Mouse (Mus musculus) liver, embryonic 15.5 days (tissue): ENCODE results near the gene Tctex1d4. TPM values are rescaled to one million over a fixed set of nuclear protein-coding genes. Genes with fewer than 3 reads are reported as not detected.

Experiments
- ATAC-seq: fragments of 200-750 bp; cut with Nextera tagmentation; 2 replicates; pipeline ENCODE4 v1.8.0; 2017; ENCODE audit warnings: moderate number of reproducible peaks, mild to moderate bottlenecking, moderate library complexity; ENCODE audit not compliant: insufficient read depth
- H3K27ac ChIP-seq: fragments of 300-500 bp; sonication (generic); replicated peaks from 2 replicates; pipeline ENCODE4 v1.5.1; 2015; ENCODE audit warnings: mild to moderate bottlenecking, inconsistent platforms
- H3K27me3 ChIP-seq: fragments of 300-500 bp; sonication (generic); 2 replicates; pipeline ENCODE4 v1.6.1; 2015; ENCODE audit warnings: mild to moderate bottlenecking, inconsistent platforms
- H3K36me3 ChIP-seq: fragments of 300-500 bp; sonication (generic); replicated peaks from 2 replicates; pipeline ENCODE4 v1.6.1; 2015; ENCODE audit warnings: moderate library complexity, mild to moderate bottlenecking, inconsistent platforms
- H3K4me1 ChIP-seq: fragments of 300-500 bp; sonication (generic); replicated peaks from 2 replicates; pipeline ENCODE4 v1.6.1; 2015; ENCODE audit warnings: inconsistent platforms
- H3K4me2 ChIP-seq: fragments of 300-500 bp; sonication (generic); 2 replicates; pipeline ENCODE4 v1.6.1; 2015; ENCODE audit warnings: moderate library complexity, mild to moderate bottlenecking, inconsistent platforms
- H3K4me3 ChIP-seq: fragments of 300-500 bp; sonication (generic); replicated peaks from 2 replicates; pipeline ENCODE4 v1.5.1; 2015; ENCODE audit warnings: mild to moderate bottlenecking, inconsistent platforms
- H3K9ac ChIP-seq: fragments of 300-500 bp; sonication (generic); 2 replicates; pipeline ENCODE4 v1.6.1; 2015; ENCODE audit warnings: moderate library complexity, mild to moderate bottlenecking, inconsistent platforms
- H3K9me3 ChIP-seq: fragments of 300-500 bp; sonication (generic); replicated peaks from 2 replicates; pipeline ENCODE4 v1.6.1; 2016; ENCODE audit warnings: inconsistent platforms
- WGBS: fragments of 180-500 bp; shearing (Covaris S2); methylation state at CpG from one replicate; pipeline ENCODE4 v1.1.7; 2015; ENCODE audit warnings: mixed read lengths; ENCODE audit not compliant: insufficient replicate concordance; 5-methylcytosine and 5-hydroxymethylcytosine counted together
- polyA plus RNA-seq: library from polyadenylated mRNA; unstranded; fragments of >200 nt; fragmentation: Nextera tagmentation; extraction: Ambion mirVana; gene quantifications from 2 replicates; pipeline ENCODE4 v1.2.1, GENCODE M21; 2015

The Tctex1d4 gene
- polyA plus RNA-seq, 1 experiment from 2014 or later: 0.12 TPM

GRCm38 (mm10) chr4:117130790-117131189, 4.2 kb downstream of the Tctex1d4 start:
- Histone ChIP-seq H3K36me3 (peaks cover 15% of the 10 kb centered on the region; the same call in 1 of the 2 replicates), H3K27ac (no peak overlapping the region), H3K4me2 (no peak overlapping the region), H3K4me1 (peaks cover 51% of the 10 kb centered on the region), H3K27me3 (peaks cover 30% of the 10 kb centered on the region), H3K9ac (no peak overlapping the region), H3K4me3 (no peak overlapping the region), H3K9me3 (no peaks in the 10 kb centered on the region)
- WGBS: 77% methylated on average over 6 of the region's 6 CpGs
- no peak for ATAC-seq

DNA sequence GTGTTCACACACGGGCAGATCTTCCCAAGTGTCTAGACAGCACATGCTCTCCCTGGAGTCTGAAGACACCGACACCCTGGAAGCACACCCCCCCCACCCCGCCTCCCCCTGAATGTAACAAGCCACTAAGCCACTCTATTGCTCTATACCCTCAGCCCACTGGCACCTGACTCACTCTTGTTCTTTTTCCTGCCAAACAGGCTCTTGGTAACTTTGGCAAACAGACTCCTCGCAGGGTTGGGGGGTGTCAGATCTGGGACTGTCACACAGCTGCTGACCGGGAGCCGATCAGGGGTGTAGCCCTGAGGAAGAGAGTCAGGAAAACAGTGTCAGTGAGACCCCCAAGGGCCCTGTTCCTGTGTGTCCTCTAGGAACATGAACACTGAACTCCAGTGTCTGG, 4.6 kb downstream of the Tctex1d4 start:
- 74% methylated on average over 6 of the region's 6 CpGs for WGBS

GRCm38 (mm10) chr4:117131890-117132793, 5.5 kb downstream of the Tctex1d4 start:
- H3K4me2 ChIP-seq: peak overlapping the region; percentile 98
- H3K9me3 ChIP-seq: no peaks in the 10 kb centered on the region
- ATAC-seq: no peak
- no peak overlapping the region for H3K9ac ChIP-seq
- H3K27me3 ChIP-seq: peaks cover 30% of the 10 kb centered on the region
- no peak overlapping the region for H3K27ac ChIP-seq
- H3K4me3 ChIP-seq: peak overlapping the region; percentile 80
- 40% methylated on average over 7 of the region's 7 CpGs for WGBS
- peaks cover 48% of the 10 kb centered on the region for H3K4me1 ChIP-seq
- H3K36me3 ChIP-seq: peaks cover 15% of the 10 kb centered on the region; the same call in 1 of the 2 replicates

More for the DNA sequence above, 4.6 kb downstream of the Tctex1d4 start:
- Histone ChIP-seq H3K4me1 (peaks cover 52% of the 10 kb centered on the region), H3K27ac (no peak overlapping the region), H3K4me2 (no peak overlapping the region), H3K36me3 (peaks cover 15% of the 10 kb centered on the region; the same call in 1 of the 2 replicates), H3K27me3 (peaks cover 30% of the 10 kb centered on the region), H3K9me3 (no peaks in the 10 kb centered on the region), H3K4me3 (no peak overlapping the region), H3K9ac (no peak overlapping the region)
- ATAC-seq: no peak

GRCm38 (mm10) chr4:117132794-117133143, 6.2 kb downstream of the Tctex1d4 start:
- Histone ChIP-seq H3K9me3 (no peaks in the 10 kb centered on the region), H3K4me3 (peak overlapping the region; percentile 80), H3K9ac (peak overlapping the region; percentile 76; the same call in 1 of the 2 replicates), H3K4me2 (peak overlapping the region; percentile 98), H3K27me3 (peaks cover 30% of the 10 kb centered on the region), H3K27ac (no peak overlapping the region), H3K4me1 (peaks cover 47% of the 10 kb centered on the region), H3K36me3 (peaks cover 15% of the 10 kb centered on the region; the same call in 1 of the 2 replicates)
- no peak for ATAC-seq
- 20% methylated on average over 11 of the region's 11 CpGs for WGBS

- H3K36me3 ChIP-seq: peaks cover 10% of the 10 kb centered on the region; the same call in 1 of the 2 replicates
- peak overlapping the region; percentile 80 for H3K4me3 ChIP-seq
- under 1% methylated on average over 42 of the region's 42 CpGs for WGBS
- no peak overlapping the region for H3K27ac ChIP-seq
- H3K4me2 ChIP-seq: peak overlapping the region; percentile 98
- no peaks in the 10 kb centered on the region for H3K9me3 ChIP-seq
- peak overlapping the region; percentile 76 for H3K9ac ChIP-seq
- peaks cover 47% of the 10 kb centered on the region for H3K4me1 ChIP-seq
- peaks cover 30% of the 10 kb centered on the region for H3K27me3 ChIP-seq
- peak; percentile 2; the same call in 1 of the 2 replicates for ATAC-seq
Observed at GRCm38 (mm10) chr4:117133366-117133796, 6.8 kb downstream of the Tctex1d4 start.

DNA sequence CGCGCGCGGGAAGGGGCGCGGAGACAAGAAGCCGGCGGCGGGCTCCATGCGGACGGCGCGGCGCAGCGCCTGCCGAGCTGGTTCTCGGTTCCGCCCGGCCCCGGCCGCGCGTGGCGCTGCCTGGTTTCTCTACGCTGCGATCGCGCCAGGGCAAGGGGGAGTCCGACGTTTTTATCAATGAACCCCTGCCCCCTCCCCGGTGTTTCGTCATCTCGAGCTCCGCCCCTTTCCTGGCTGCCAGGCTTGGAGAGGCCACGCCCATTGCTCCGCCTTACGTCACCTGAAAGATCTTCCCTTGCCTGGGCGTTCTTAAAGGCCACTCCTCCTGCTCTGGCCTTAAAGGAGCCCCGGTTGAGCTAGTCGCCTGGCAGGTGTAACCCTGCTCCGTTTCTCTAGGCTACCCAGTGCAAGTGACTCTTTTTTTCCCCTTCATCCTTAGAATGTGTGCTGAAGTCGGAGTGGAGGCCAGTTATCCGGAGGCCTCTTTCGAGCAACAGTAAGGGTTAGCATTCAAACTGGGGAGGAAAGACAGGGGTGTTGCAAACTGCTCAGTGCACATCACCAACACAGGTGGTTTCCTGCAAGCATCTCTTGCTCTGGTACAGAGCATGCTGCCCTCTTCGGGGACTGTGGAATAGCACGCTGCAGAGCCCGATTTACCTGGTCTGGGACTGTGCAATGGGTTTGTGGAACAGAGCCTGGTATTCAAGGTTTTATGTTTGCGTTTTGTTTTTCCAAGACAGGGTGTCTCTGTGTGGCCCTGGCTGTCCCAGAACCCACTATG, 7.4 kb downstream of the Tctex1d4 start, which contains the start of gene Plk3:
Plk3 (minus strand) TSS at position 147 of the 784 bp plus-strand sequence.
- Histone ChIP-seq H3K4me2 (peak within 1 kb of the TSS; percentile 98), H3K36me3 (0 out of 2 replicates have a peak, but pooled peaks cover 4% of the 10 kb centered on the region), H3K4me3 (peak within 1 kb of the TSS; percentile 80), H3K4me1 (peaks cover 50% of the 10 kb centered on the region), H3K27ac (peak within 1 kb of the TSS; percentile 79), H3K9me3 (no peaks in the 10 kb centered on the region), H3K27me3 (peaks cover 30% of the 10 kb centered on the region), H3K9ac (peak within 1 kb of the TSS; percentile 76)
- ATAC-seq: peak; percentile 71
- 2% methylated on average over 48 of the region's 48 CpGs for WGBS

- Histone ChIP-seq H3K4me2 (peak overlapping the region; percentile 98), H3K27ac (peak overlapping the region; percentile 79), H3K9ac (no peak overlapping the region), H3K4me3 (peak overlapping the region; percentile 80; the same call in 1 of the 2 replicates), H3K36me3 (0 out of 2 replicates have a peak, but pooled peaks cover 4% of the 10 kb centered on the region), H3K27me3 (peaks cover 30% of the 10 kb centered on the region), H3K4me1 (peaks cover 52% of the 10 kb centered on the region), H3K9me3 (no peaks in the 10 kb centered on the region)
- no peak for ATAC-seq
- WGBS: 25% methylated on average over 2 of the region's 2 CpGs
Observed at GRCm38 (mm10) chr4:117134601-117134995, 8.0 kb downstream of the Tctex1d4 start.

DNA sequence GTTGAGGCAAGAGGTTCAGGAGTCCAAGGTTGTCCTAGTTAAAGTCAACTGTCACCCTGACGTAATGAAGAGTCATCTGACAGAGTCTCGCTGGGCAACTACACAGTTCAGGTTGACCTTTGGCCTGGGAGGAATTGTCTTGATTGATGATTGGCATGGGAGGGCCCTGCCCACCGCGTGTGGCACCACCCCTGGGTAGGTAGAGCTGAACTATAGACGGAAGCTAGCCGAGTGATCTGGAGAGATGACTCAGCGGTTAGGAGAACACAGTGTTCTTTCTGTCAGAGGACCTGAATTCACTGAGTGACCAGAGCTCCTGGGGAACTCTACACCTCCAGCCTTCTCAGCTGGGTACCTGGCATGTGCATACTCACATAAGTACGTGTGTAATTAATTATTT, 9.4 kb downstream of the Tctex1d4 start:
- 14% methylated on average over 8 of the region's 8 CpGs for WGBS
- ATAC-seq: peak; percentile 72
- peak overlapping the region; percentile 47 for H3K4me2 ChIP-seq

DNA sequence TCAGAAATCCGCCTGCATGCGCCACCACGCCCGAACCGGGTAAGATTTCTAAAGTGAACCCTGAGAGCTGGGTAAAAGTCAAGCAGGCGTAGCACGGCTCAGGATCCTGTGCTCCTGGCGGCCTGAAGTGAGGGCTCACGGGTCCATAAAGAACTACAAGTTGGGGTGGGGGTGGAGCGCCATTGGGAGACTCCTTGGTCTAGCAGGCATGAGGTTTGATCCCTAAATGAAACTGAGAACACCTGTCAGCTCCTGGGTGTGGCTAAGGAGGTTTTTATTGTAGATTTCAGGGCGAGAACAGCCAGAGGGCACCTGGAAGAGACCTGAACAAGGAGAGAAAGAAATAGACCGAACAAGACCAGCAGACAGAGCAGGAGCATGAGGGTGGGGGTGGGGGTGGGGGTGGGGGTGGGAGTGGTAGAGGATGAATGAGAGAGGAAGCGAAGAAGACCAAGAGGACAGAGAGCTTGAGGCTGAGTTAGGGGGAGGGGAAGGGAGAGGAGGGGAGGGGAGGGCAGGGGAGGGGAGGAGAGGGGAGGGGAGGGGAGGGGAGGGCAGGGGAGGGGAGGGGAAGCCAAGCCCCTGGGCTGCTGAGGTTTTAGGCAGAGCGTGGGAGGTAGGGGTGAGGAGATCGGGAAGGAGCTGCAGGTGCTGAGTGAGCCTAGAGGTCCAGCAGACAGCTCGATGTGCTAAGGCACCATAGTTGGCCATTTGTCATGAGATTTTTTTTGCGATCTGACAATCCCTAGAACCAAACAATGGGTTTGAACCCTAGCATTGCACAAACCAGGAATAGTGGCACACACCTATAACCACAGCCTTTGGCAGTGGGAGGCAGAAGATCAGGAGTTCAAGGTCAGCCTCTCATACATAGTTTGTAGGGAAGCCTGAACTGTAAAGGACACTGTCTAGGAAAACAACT, 12.0 kb downstream of the Tctex1d4 start:
- no peak overlapping the region for H3K4me3 ChIP-seq
- peaks cover 41% of the 10 kb centered on the region for H3K4me1 ChIP-seq
- H3K9ac ChIP-seq: no peak overlapping the region
- no peak for ATAC-seq
- 70% methylated on average over 17 of the region's 17 CpGs for WGBS
- no peaks in the 10 kb centered on the region for H3K36me3 ChIP-seq
- H3K27me3 ChIP-seq: peaks cover 6% of the 10 kb centered on the region
- H3K27ac ChIP-seq: peak overlapping the region; percentile 30; the same call in 1 of the 2 replicates
- no peak overlapping the region for H3K4me2 ChIP-seq
- H3K9me3 ChIP-seq: no peaks in the 10 kb centered on the region

More for the DNA sequence above, 9.4 kb downstream of the Tctex1d4 start:
- Histone ChIP-seq H3K4me3 (no peak overlapping the region), H3K36me3 (no peaks in the 10 kb centered on the region), H3K4me1 (peaks cover 57% of the 10 kb centered on the region), H3K9ac (0 out of 2 replicates have a peak overlapping the region, but pooled peaks have one; percentile 2), H3K27me3 (peaks cover 28% of the 10 kb centered on the region), H3K9me3 (no peaks in the 10 kb centered on the region), H3K27ac (peak overlapping the region; percentile 79)

DNA sequence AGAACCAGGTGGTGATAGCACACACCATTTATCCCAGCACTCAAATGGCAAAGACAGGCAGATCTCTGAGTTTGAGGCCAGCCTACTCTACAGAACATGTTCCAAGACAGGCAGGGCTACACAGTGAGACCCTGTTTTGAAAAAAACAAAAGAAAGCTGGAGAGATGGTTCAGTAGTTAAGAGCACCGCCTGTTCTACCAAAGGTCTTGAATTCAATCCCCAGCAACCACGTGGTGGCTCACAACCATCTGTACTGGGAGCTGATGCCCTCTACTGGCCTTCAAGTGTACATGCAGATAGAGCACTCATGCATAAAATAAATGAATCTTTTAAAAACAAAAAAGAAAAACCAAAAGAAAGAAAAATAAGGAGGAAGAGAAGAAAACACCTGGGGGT, 12.6 kb downstream of the Tctex1d4 start:
- no peaks in the 10 kb centered on the region for H3K36me3 ChIP-seq
- no peak overlapping the region for H3K9ac ChIP-seq
- 0 out of 2 replicates have a peak, but pooled peaks cover 4% of the 10 kb centered on the region for H3K27me3 ChIP-seq
- peaks cover 36% of the 10 kb centered on the region for H3K4me1 ChIP-seq
- H3K4me3 ChIP-seq: no peak overlapping the region
- H3K27ac ChIP-seq: peak overlapping the region; percentile 30; the same call in 1 of the 2 replicates
- no peak overlapping the region for H3K4me2 ChIP-seq
- H3K9me3 ChIP-seq: no peaks in the 10 kb centered on the region
- no peak for ATAC-seq
- 0% methylated on average over 2 of the region's 2 CpGs for WGBS
